Mouse (Mus musculus): Measurements from ENCODE around the gene Abcf2.

Abcf2 gene

GRCm38 (mm10) chr5:24527780-24528179 is 49.5 kb downstream of the Abcf2 start:
- no peak for DNase-seq (ENCODE audit: low read depth)

GRCm38 (mm10) chr5:24526889-24527230 is 50.4 kb downstream of the Abcf2 start, which contains the start of gene Gbx1:
Gbx1 (minus strand) TSS chr5:24527202.
- DNase-seq (ENCODE audit: low read depth) = peak; percentile 38

- DNase-seq (ENCODE audit: low read depth) = no peak
These were observed 50.9 kb downstream of the Abcf2 start for GRCm38 (mm10) chr5:24526190-24526888.

GRCm38 (mm10) chr5:24525360-24526189 is 51.7 kb downstream of the Abcf2 start:
- no peak for DNase-seq (ENCODE audit: low read depth)

GRCm38 (mm10) chr5:24524522-24524921 is 52.7 kb downstream of the Abcf2 start:
- DNase-seq (ENCODE audit: low read depth) = no peak

GRCm38 (mm10) chr5:24523806-24524205 is 53.5 kb downstream of the Abcf2 start:
- no peak for DNase-seq (ENCODE audit: low read depth)

- no peak for DNase-seq (ENCODE audit: low read depth)
These were observed 55.9 kb downstream of the Abcf2 start for GRCm38 (mm10) chr5:24521366-24521765.
